8 mouse cellular contexts compared by ENCODE assay signal in genomic region chr4:119421191-119421590, GRCm38 (mm10). TPM values are rescaled to one million over a fixed set of nuclear protein-coding genes. Genes with fewer than 3 reads are reported as not detected.
DNase-seq lines count a peak whose midpoint lies in the region; ATAC-seq and TF ChIP-seq lines count a peak whose summit lies in the region.

No protein-coding gene starts in this region.

- no peak for TF ChIP-seq POLR2A in kidney, adult 2 months (IDR thresholded peaks at IDR 0.05; ENCODE audit: low read depth, low read length)
- TF ChIP-seq POLR2A in cortical plate, adult 2 months (IDR thresholded peaks at IDR 0.05; ENCODE audit: extremely low read depth, insufficient read depth, low read length): no peak
- TF ChIP-seq POLR2A in myocyte (IDR thresholded peaks at IDR 0.05; ENCODE audit: insufficient read length, low read depth): no peak

- no peaks in the 10 kb centered on the region for H3K27me3 ChIP-seq in kidney, adult 2 months (replicated peaks; ENCODE audit: control insufficient read depth, insufficient read depth, low read length)
- no peaks in the 10 kb centered on the region for H3K27me3 ChIP-seq in intestine, embryonic 16.5 days (replicated peaks; ENCODE audit: control insufficient read depth, insufficient read depth, low read length)
- no peaks in the 10 kb centered on the region for H3K27me3 ChIP-seq in myocyte (ENCODE audit: control insufficient read depth, insufficient read depth, insufficient read length)

- TF ChIP-seq CTCF in kidney, adult 2 months (conservative IDR thresholded peaks at IDR 0.05; ENCODE audit: insufficient read depth, insufficient read length, low read depth, low read length): no peak
- TF ChIP-seq CTCF in cortical plate, adult 2 months (IDR thresholded peaks at IDR 0.05; ENCODE audit: extremely low read depth, insufficient read depth, low read length): no peak

- no peaks in the 10 kb centered on the region for H3K79me2 ChIP-seq in myocyte (ENCODE audit: control insufficient read depth, insufficient read depth)

- peak overlapping the region; percentile 72 for H3K4me2 ChIP-seq in intestine, embryonic 16.5 days (ENCODE audit: low read depth, low read length)
- H3K4me2 ChIP-seq in myocyte (ENCODE audit: low read depth): peak overlapping the region; percentile 97

- H3K36me3 ChIP-seq in kidney, adult 2 months (ENCODE audit: control insufficient read depth, insufficient read depth, low read length): no peaks in the 10 kb centered on the region
- H3K36me3 ChIP-seq in intestine, embryonic 16.5 days (ENCODE audit: control insufficient read depth, insufficient read depth, low read length): no peaks in the 10 kb centered on the region; the same call in 1 of the 2 replicates
- no peaks in the 10 kb centered on the region for H3K36me3 ChIP-seq in myocyte (ENCODE audit: control insufficient read depth, insufficient read depth)

- H3K9ac ChIP-seq in intestine, embryonic 16.5 days (ENCODE audit: low read depth, low read length): peak overlapping the region; percentile 94

- peak; percentile 23 for DNase-seq in kidney, adult 2 months
- DNase-seq in kidney, postnatal 14 days: no peak
- no peak for DNase-seq in layer of hippocampus, postnatal 25 days (ENCODE audit: extremely low spot score in 1 of 2, low spot score in 1 of 2)
- DNase-seq in urinary bladder, postnatal 25 days (ENCODE audit: low spot score): no peak

- H3K9me3 ChIP-seq in intestine, embryonic 16.5 days (ENCODE audit: control insufficient read depth, low read length): no peaks in the 10 kb centered on the region

- H3ac ChIP-seq in myocyte (ENCODE audit: control insufficient read depth, insufficient read length): peak overlapping the region; percentile 31

- WGBS in kidney, adult 2 months: 17% methylated on average over 3 of the region's 3 CpGs
- 27% methylated on average over 3 of the region's 3 CpGs for WGBS in intestine, embryonic 16.5 days

- no peak overlapping the region for H3K27ac ChIP-seq in kidney, adult 2 months (ENCODE audit: insufficient read depth, low read depth, low read length)
- H3K27ac ChIP-seq in cortical plate, adult 2 months (ENCODE audit: insufficient read depth, low read length): no peak overlapping the region
- no peak overlapping the region; the same call in 1 of the 2 replicates for H3K27ac ChIP-seq in intestine, embryonic 16.5 days (ENCODE audit: low read length)

- H3K4me3 ChIP-seq in kidney, adult 2 months (ENCODE audit: insufficient read depth, low read depth, low read length): peak overlapping the region; percentile 78
- peak overlapping the region; percentile 51; the same call in 1 of the 2 replicates for H3K4me3 ChIP-seq in cortical plate, adult 2 months (ENCODE audit: insufficient read depth, low read length)
- peak overlapping the region; percentile 81 for H3K4me3 ChIP-seq in intestine, embryonic 16.5 days (ENCODE audit: low read length)
- peak overlapping the region; percentile 65 for H3K4me3 ChIP-seq in myocyte

- no peak for ATAC-seq in intestine, embryonic 16.5 days
- ATAC-seq in granulocyte monocyte progenitor cell, adult 5-6 weeks (replicated peaks; ENCODE audit: poor library complexity, severe bottlenecking): no peak

- H3K4me1 ChIP-seq in kidney, adult 2 months (ENCODE audit: control insufficient read depth, insufficient read depth, low read length): peaks cover 15% of the 10 kb centered on the region; the same call in 1 of the 2 replicates
- H3K4me1 ChIP-seq in cortical plate, adult 2 months (ENCODE audit: control insufficient read depth, insufficient read depth, low read length): no peaks in the 10 kb centered on the region
- H3K4me1 ChIP-seq in intestine, embryonic 16.5 days (ENCODE audit: control insufficient read depth, insufficient read depth, low read length): peaks cover 20% of the 10 kb centered on the region

TF ChIP-seq in myocyte, 11 proteins besides CTCF, POLR2A, EP300 and RAD21:
- TF ChIP-seq MYOD1 (IDR thresholded peaks at IDR 0.05; ENCODE audit: control insufficient read depth in 1 of 3, insufficient read length in 2 of 3, low read depth in 2 of 3) (no peak), TCF3 (IDR thresholded peaks at IDR 0.05; ENCODE audit: insufficient read length, low read depth) (no peak), CEBPB (IDR thresholded peaks at IDR 0.05; ENCODE audit: insufficient read depth, poor library complexity, severe bottlenecking) (no peak), REST (IDR thresholded peaks at IDR 0.05; ENCODE audit: insufficient read depth, insufficient read length) (no peak), USF1 (IDR thresholded peaks at IDR 0.05; ENCODE audit: low read depth) (no peak), MYOG (IDR thresholded peaks at IDR 0.05; ENCODE audit: control insufficient read depth in 1 of 3, insufficient read depth in 1 of 3, insufficient read length in 2 of 3, low read depth in 2 of 3) (no peak), MAX (IDR thresholded peaks at IDR 0.05; ENCODE audit: low read depth) (no peak), SRF (IDR thresholded peaks at IDR 0.05; ENCODE audit: control insufficient read depth, insufficient read length, low read depth) (no peak), E2F4 (IDR thresholded peaks at IDR 0.05; ENCODE audit: insufficient read depth) (no peak), POLR2AphosphoS2 (IDR thresholded peaks at IDR 0.05; ENCODE audit: insufficient read length, low read depth) (no peak)
TF ChIP-seq in myocyte: peak in this region for 0.

RNA-seq across cellular contexts. Expression of gene Ppcs, which starts 1.0 kb away (rescaled TPM):
- polyA plus RNA-seq in kidney, adult 2 months (2012; rRNA removed): 27.8 and 28.5 TPM in 2 replicates
- 9.6 and 10.2 TPM in 2 replicates for polyA plus RNA-seq in cortical plate, adult 2 months (2012; rRNA removed)
- polyA plus RNA-seq in intestine, embryonic 16.5 days (2015; fragmentation: Nextera tagmentation; extraction: Ambion mirVana): 51.4 and 52.3 TPM in 2 replicates
- 9.1 TPM for polyA plus RNA-seq in myocyte (2012; fragmentation: generic; extraction: Trizol)
- total RNA-seq in granulocyte monocyte progenitor cell, adult 5-6 weeks (2014; fragmentation: Nextera tagmentation): 11.5 and 17.4 TPM in 2 replicates
- 13.3 and 18.0 TPM in 2 replicates for total RNA-seq in granulocyte monocyte progenitor cell, adult 5-6 weeks (2017)
- 1 to 10 TPM; 5.7 to 5.8 TPM for total RNA-seq in layer of hippocampus, postnatal 25 days (2021)

RNA-seq across cellular contexts. Expression of gene Zmynd12, which starts 1.4 kb away (rescaled TPM):
- 1.9 and 3.5 TPM in 2 replicates for polyA plus RNA-seq in kidney, adult 2 months (2012; rRNA removed)
- polyA plus RNA-seq in cortical plate, adult 2 months (2012; rRNA removed): 0.32 and 0.48 TPM in 2 replicates
- polyA plus RNA-seq in intestine, embryonic 16.5 days (2015; fragmentation: Nextera tagmentation; extraction: Ambion mirVana): 0.99 and 1.2 TPM in 2 replicates
- 0.05 TPM for polyA plus RNA-seq in myocyte (2012; fragmentation: generic; extraction: Trizol)
- total RNA-seq in granulocyte monocyte progenitor cell, adult 5-6 weeks (2014; fragmentation: Nextera tagmentation): not detected in 2 replicates
- not detected in 2 replicates for total RNA-seq in granulocyte monocyte progenitor cell, adult 5-6 weeks (2017)
- total RNA-seq in layer of hippocampus, postnatal 25 days (2021): under 1 TPM; 0.49 to 0.61 TPM

RNA-seq across cellular contexts. Expression of gene Ccdc30, which starts 5.9 kb away (rescaled TPM):
- polyA plus RNA-seq in kidney, adult 2 months (2012; rRNA removed): 2.0 and 2.9 TPM in 2 replicates
- 15.1 and 15.3 TPM in 2 replicates for polyA plus RNA-seq in cortical plate, adult 2 months (2012; rRNA removed)
- 2.7 and 2.8 TPM in 2 replicates for polyA plus RNA-seq in intestine, embryonic 16.5 days (2015; fragmentation: Nextera tagmentation; extraction: Ambion mirVana)
- polyA plus RNA-seq in myocyte (2012; fragmentation: generic; extraction: Trizol): 0.17 TPM
- not detected in 2 replicates for total RNA-seq in granulocyte monocyte progenitor cell, adult 5-6 weeks (2014; fragmentation: Nextera tagmentation)
- not detected in 2 replicates for total RNA-seq in granulocyte monocyte progenitor cell, adult 5-6 weeks (2017)
- 10 to 100 TPM; 19.8 to 26.1 TPM for total RNA-seq in layer of hippocampus, postnatal 25 days (2021)
